Mouse (Mus musculus): Measurements from ENCODE around the gene Pygl. TPM values are rescaled to one million over a fixed set of nuclear protein-coding genes. Genes with fewer than 3 reads are reported as not detected.

The Pygl gene
- polyA plus RNA-seq, 1 experiment: 2.0 TPM

DNA sequence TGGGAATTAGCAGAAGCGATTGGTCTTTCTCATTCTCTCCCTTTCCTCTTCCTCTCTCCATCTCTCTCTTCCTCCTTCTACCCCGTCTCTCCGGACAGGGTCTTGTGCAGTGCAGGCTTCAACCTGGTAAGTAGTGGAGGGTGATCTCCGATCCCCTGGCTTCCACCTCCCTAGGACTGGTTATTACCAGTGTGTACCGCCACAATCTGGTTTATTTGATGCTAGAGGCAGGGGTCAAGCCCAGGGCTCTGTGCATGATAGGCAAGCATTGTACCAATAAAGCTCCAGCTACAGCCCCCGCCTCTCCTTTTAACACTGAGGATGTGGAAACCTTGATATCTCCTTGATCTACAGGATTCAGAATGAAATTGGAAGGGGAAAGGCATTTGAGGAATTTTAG, 17.7 kb downstream of the Pygl start:
- Histone ChIP-seq H3K4me3 (ENCODE audit: control insufficient read depth, low read depth, low read length) (no peak overlapping the region), H3K4me1 (ENCODE audit: control insufficient read depth, insufficient read depth, low read length) (no peaks in the 10 kb centered on the region), H3K27ac (ENCODE audit: control insufficient read depth, insufficient read depth, low read depth, low read length) (no peak overlapping the region), H3K36me3 (ENCODE audit: control insufficient read depth, insufficient read depth, low read length) (no peaks in the 10 kb centered on the region), H3K27me3 (ENCODE audit: control insufficient read depth, insufficient read depth, low read length) (no peaks in the 10 kb centered on the region)
- no peak for TF ChIP-seq POLR2A (IDR thresholded peaks at IDR 0.05; ENCODE audit: control insufficient read depth, low read depth, low read length)
- TF ChIP-seq CTCF (IDR thresholded peaks at IDR 0.05; ENCODE audit: control insufficient read depth, insufficient read depth, insufficient replicate concordance, low read depth, low read length): no peak

DNA sequence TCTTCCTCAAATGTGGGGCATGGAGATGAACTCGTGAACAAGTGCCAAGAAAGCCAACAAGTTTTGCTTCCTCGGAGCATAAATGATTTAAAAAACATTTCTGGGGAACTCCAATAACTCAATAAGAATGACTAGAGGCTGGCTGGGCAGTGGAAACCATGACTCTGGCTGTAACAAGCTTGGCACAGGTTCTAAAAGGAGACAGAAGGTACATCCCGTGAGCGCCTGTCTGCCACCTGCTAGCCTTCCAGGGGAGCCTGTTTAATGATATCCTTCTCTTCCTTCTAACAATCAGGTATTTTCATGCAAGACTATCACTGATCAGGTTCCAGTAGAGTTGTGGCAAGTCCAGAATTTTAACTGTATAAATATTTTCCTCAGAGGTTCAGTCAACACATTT, 18.8 kb downstream of the Pygl start:
- no peak overlapping the region for H3K4me3 ChIP-seq (ENCODE audit: control insufficient read depth, low read depth, low read length)
- H3K27me3 ChIP-seq (ENCODE audit: control insufficient read depth, insufficient read depth, low read length): no peaks in the 10 kb centered on the region
- H3K27ac ChIP-seq (ENCODE audit: control insufficient read depth, insufficient read depth, low read depth, low read length): no peak overlapping the region
- TF ChIP-seq POLR2A (IDR thresholded peaks at IDR 0.05; ENCODE audit: control insufficient read depth, low read depth, low read length): no peak
- TF ChIP-seq CTCF (IDR thresholded peaks at IDR 0.05; ENCODE audit: control insufficient read depth, insufficient read depth, insufficient replicate concordance, low read depth, low read length): no peak
- no peaks in the 10 kb centered on the region for H3K36me3 ChIP-seq (ENCODE audit: control insufficient read depth, insufficient read depth, low read length)
- no peaks in the 10 kb centered on the region for H3K4me1 ChIP-seq (ENCODE audit: control insufficient read depth, insufficient read depth, low read length)

- Histone ChIP-seq H3K4me1 (ENCODE audit: control insufficient read depth, insufficient read depth, low read length) (no peaks in the 10 kb centered on the region), H3K4me3 (ENCODE audit: control insufficient read depth, low read depth, low read length) (no peak overlapping the region), H3K27me3 (ENCODE audit: control insufficient read depth, insufficient read depth, low read length) (no peaks in the 10 kb centered on the region), H3K27ac (ENCODE audit: control insufficient read depth, insufficient read depth, low read depth, low read length) (no peak overlapping the region), H3K36me3 (ENCODE audit: control insufficient read depth, insufficient read depth, low read length) (no peaks in the 10 kb centered on the region)
- TF ChIP-seq CTCF (IDR thresholded peaks at IDR 0.05; ENCODE audit: control insufficient read depth, insufficient read depth, insufficient replicate concordance, low read depth, low read length) (no peak), POLR2A (IDR thresholded peaks at IDR 0.05; ENCODE audit: control insufficient read depth, low read depth, low read length) (no peak)
Observed at GRCm38 (mm10) chr12:70208214-70208613, 23.1 kb downstream of the Pygl start.

DNA sequence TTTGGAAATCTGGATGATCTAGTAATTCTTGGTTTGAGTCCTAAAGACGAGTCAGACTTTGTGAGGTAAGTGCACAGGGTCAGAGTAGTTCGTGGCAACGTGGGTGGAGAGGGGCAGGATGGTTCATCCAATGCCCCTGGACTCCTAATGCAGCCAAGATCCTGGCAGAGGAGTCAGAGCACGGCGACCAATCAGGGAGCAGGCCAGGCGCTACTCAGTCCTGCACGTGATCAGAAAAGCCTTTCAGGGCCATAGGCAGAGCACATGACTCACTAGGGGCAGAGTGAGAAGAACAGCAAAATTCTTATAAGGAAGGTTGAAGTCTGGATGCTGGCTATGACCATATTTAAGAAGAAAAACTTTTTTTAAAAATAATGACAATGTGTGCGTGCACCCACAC, 26.9 kb downstream of the Pygl start:
- H3K4me3 ChIP-seq (ENCODE audit: control insufficient read depth, low read depth, low read length): no peak overlapping the region
- TF ChIP-seq POLR2A (IDR thresholded peaks at IDR 0.05; ENCODE audit: control insufficient read depth, low read depth, low read length) (no peak), CTCF (IDR thresholded peaks at IDR 0.05; ENCODE audit: control insufficient read depth, insufficient read depth, insufficient replicate concordance, low read depth, low read length) (no peak)
- no peak overlapping the region for H3K27ac ChIP-seq (ENCODE audit: control insufficient read depth, insufficient read depth, low read depth, low read length)
- H3K4me1 ChIP-seq (ENCODE audit: control insufficient read depth, insufficient read depth, low read length): no peaks in the 10 kb centered on the region
- H3K27me3 ChIP-seq (ENCODE audit: control insufficient read depth, insufficient read depth, low read length): no peaks in the 10 kb centered on the region
- no peaks in the 10 kb centered on the region for H3K36me3 ChIP-seq (ENCODE audit: control insufficient read depth, insufficient read depth, low read length)

GRCm38 (mm10) chr12:70201926-70202529, 29.3 kb downstream of the Pygl start:
- Histone ChIP-seq H3K4me3 (ENCODE audit: control insufficient read depth, low read depth, low read length) (no peak overlapping the region), H3K27ac (ENCODE audit: control insufficient read depth, insufficient read depth, low read depth, low read length) (peak overlapping the region; percentile 47; the same call in 1 of the 2 replicates), H3K27me3 (ENCODE audit: control insufficient read depth, insufficient read depth, low read length) (no peaks in the 10 kb centered on the region), H3K36me3 (ENCODE audit: control insufficient read depth, insufficient read depth, low read length) (no peaks in the 10 kb centered on the region), H3K4me1 (ENCODE audit: control insufficient read depth, insufficient read depth, low read length) (no peaks in the 10 kb centered on the region)
- no peak for TF ChIP-seq CTCF (IDR thresholded peaks at IDR 0.05; ENCODE audit: control insufficient read depth, insufficient read depth, insufficient replicate concordance, low read depth, low read length)
- no peak for TF ChIP-seq POLR2A (IDR thresholded peaks at IDR 0.05; ENCODE audit: control insufficient read depth, low read depth, low read length)

GRCm38 (mm10) chr12:70196341-70196740, 34.9 kb downstream of the Pygl start:
- no peak overlapping the region for H3K27ac ChIP-seq (ENCODE audit: control insufficient read depth, insufficient read depth, low read depth, low read length)
- no peaks in the 10 kb centered on the region for H3K4me1 ChIP-seq (ENCODE audit: control insufficient read depth, insufficient read depth, low read length)
- H3K27me3 ChIP-seq (ENCODE audit: control insufficient read depth, insufficient read depth, low read length): no peaks in the 10 kb centered on the region
- H3K4me3 ChIP-seq (ENCODE audit: control insufficient read depth, low read depth, low read length): no peak overlapping the region
- no peaks in the 10 kb centered on the region for H3K36me3 ChIP-seq (ENCODE audit: control insufficient read depth, insufficient read depth, low read length)
- TF ChIP-seq POLR2A (IDR thresholded peaks at IDR 0.05; ENCODE audit: control insufficient read depth, low read depth, low read length) (no peak), CTCF (IDR thresholded peaks at IDR 0.05; ENCODE audit: control insufficient read depth, insufficient read depth, insufficient replicate concordance, low read depth, low read length) (no peak)

- no peaks in the 10 kb centered on the region for H3K4me1 ChIP-seq (ENCODE audit: control insufficient read depth, insufficient read depth, low read length)
- no peak for TF ChIP-seq POLR2A (IDR thresholded peaks at IDR 0.05; ENCODE audit: control insufficient read depth, low read depth, low read length)
- no peak for TF ChIP-seq CTCF (IDR thresholded peaks at IDR 0.05; ENCODE audit: control insufficient read depth, insufficient read depth, insufficient replicate concordance, low read depth, low read length)
- H3K27ac ChIP-seq (ENCODE audit: control insufficient read depth, insufficient read depth, low read depth, low read length): no peak overlapping the region
- no peaks in the 10 kb centered on the region for H3K27me3 ChIP-seq (ENCODE audit: control insufficient read depth, insufficient read depth, low read length)
- no peak overlapping the region for H3K4me3 ChIP-seq (ENCODE audit: control insufficient read depth, low read depth, low read length)
- no peaks in the 10 kb centered on the region for H3K36me3 ChIP-seq (ENCODE audit: control insufficient read depth, insufficient read depth, low read length)
Observed at GRCm38 (mm10) chr12:70195426-70195825, 35.9 kb downstream of the Pygl start.

All from testis, adult 2 months (tissue).